Mouse (Mus musculus): Measurements from ENCODE around the gene Adad2. TPM values are rescaled to one million over a fixed set of nuclear protein-coding genes. Genes with fewer than 3 reads are reported as not detected.
A peak's percentile ranks its signal among the peaks of the same experiment; 100 is the strongest.

Gene Adad2
- polyA plus RNA-seq, 1 experiment from 2014 or later = not detected

DNA sequence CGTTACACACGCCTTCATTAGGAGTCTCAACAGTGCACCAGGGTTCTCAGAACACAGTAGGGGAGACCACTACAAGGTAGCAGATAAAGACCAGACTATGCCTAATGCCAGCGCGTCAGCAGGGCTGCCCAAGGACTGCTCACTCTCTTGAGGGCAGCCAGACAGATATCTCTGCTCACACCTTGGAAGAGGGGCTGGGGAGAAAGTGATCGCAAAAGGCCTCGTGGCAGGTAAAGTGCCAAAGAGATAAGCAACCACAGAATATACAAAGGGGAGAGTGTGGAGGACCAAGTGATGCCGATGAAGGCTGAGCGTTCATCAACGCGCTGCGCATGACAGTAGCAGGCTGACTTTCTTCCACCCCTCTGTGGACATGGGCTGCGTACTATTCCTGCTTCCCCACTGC is 8.1 kb upstream of the Adad2 start:
- peaks cover 11% of the 10 kb centered on the region for H3K4me1 ChIP-seq (replicated peaks; ENCODE audit: control insufficient read depth, insufficient read depth, low read length)
- H3K4me3 ChIP-seq (replicated peaks; ENCODE audit: low read length) = peak overlapping the region; percentile 81
- ATAC-seq = peak; percentile 9; the same call in 1 of the 2 replicates
- H3K36me3 ChIP-seq (ENCODE audit: control insufficient read depth, insufficient read depth) = peaks cover 20% of the 10 kb centered on the region
- H3K27me3 ChIP-seq (replicated peaks; ENCODE audit: control insufficient read depth, insufficient read depth, low read length) = no peaks in the 10 kb centered on the region
- H3K9ac ChIP-seq (replicated peaks; ENCODE audit: low read depth, low read length) = peak overlapping the region; percentile 82
- no peak overlapping the region for H3K27ac ChIP-seq (ENCODE audit: low read length)
- 44% methylated on average over 12 of the region's 12 CpGs for whole genome bisulfite sequencing
- peak overlapping the region; percentile 89 for H3K4me2 ChIP-seq (ENCODE audit: low read length)
- H3K9me3 ChIP-seq (ENCODE audit: control insufficient read depth, low read length) = no peaks in the 10 kb centered on the region

GRCm38 (mm10) chr8:119604996-119605395 is 7.6 kb upstream of the Adad2 start, which contains the start of gene Taf1c:
Gene Taf1c (minus strand): TSS chr8:119605222.
- Histone ChIP-seq H3K4me1 (replicated peaks; ENCODE audit: control insufficient read depth, insufficient read depth, low read length) (peaks cover 11% of the 10 kb centered on the region), H3K4me2 (ENCODE audit: low read length) (peak within 1 kb of the TSS; percentile 89), H3K9me3 (ENCODE audit: control insufficient read depth, low read length) (no peaks in the 10 kb centered on the region), H3K9ac (replicated peaks; ENCODE audit: low read depth, low read length) (peak within 1 kb of the TSS; percentile 82), H3K4me3 (replicated peaks; ENCODE audit: low read length) (peak within 1 kb of the TSS; percentile 81), H3K27me3 (replicated peaks; ENCODE audit: control insufficient read depth, insufficient read depth, low read length) (no peaks in the 10 kb centered on the region), H3K27ac (ENCODE audit: low read length) (peak within 1 kb of the TSS; percentile 30; the same call in 1 of the 2 replicates), H3K36me3 (ENCODE audit: control insufficient read depth, insufficient read depth) (peaks cover 19% of the 10 kb centered on the region; the same call in 1 of the 2 replicates)
- ATAC-seq = peak; percentile 91
- WGBS = under 1% methylated on average over 23 of the region's 23 CpGs

- 85% methylated on average over 2 of the region's 2 CpGs for WGBS
- Histone ChIP-seq H3K4me2 (ENCODE audit: low read length) (no peak overlapping the region), H3K27me3 (replicated peaks; ENCODE audit: control insufficient read depth, insufficient read depth, low read length) (no peaks in the 10 kb centered on the region), H3K4me3 (replicated peaks; ENCODE audit: low read length) (no peak overlapping the region), H3K36me3 (ENCODE audit: control insufficient read depth, insufficient read depth) (peaks cover 10% of the 10 kb centered on the region; the same call in 1 of the 2 replicates), H3K9ac (replicated peaks; ENCODE audit: low read depth, low read length) (no peak overlapping the region), H3K27ac (ENCODE audit: low read length) (no peak overlapping the region), H3K4me1 (replicated peaks; ENCODE audit: control insufficient read depth, insufficient read depth, low read length) (peaks cover 11% of the 10 kb centered on the region), H3K9me3 (ENCODE audit: control insufficient read depth, low read length) (no peaks in the 10 kb centered on the region)
- ATAC-seq = no peak
Observed at GRCm38 (mm10) chr8:119606224-119606623, 6.3 kb upstream of the Adad2 start.

- WGBS = 70% methylated on average over 14 of the region's 14 CpGs
- no peak overlapping the region for H3K4me3 ChIP-seq (replicated peaks; ENCODE audit: low read length)
Observed at GRCm38 (mm10) chr8:119615096-119615495, 2.5 kb downstream of the Adad2 start.

GRCm38 (mm10) chr8:119616358-119616757 is 3.8 kb downstream of the Adad2 start:
- H3K36me3 ChIP-seq (ENCODE audit: control insufficient read depth, insufficient read depth) = no peaks in the 10 kb centered on the region
- H3K9me3 ChIP-seq (ENCODE audit: control insufficient read depth, low read length) = no peaks in the 10 kb centered on the region
- no peaks in the 10 kb centered on the region for H3K4me1 ChIP-seq (replicated peaks; ENCODE audit: control insufficient read depth, insufficient read depth, low read length)
- no peaks in the 10 kb centered on the region for H3K27me3 ChIP-seq (replicated peaks; ENCODE audit: control insufficient read depth, insufficient read depth, low read length)
- no peak overlapping the region for H3K4me3 ChIP-seq (replicated peaks; ENCODE audit: low read length)
- WGBS = 74% methylated on average over 7 of the region's 7 CpGs
- no peak overlapping the region for H3K9ac ChIP-seq (replicated peaks; ENCODE audit: low read depth, low read length)
- ATAC-seq = no peak
- H3K4me2 ChIP-seq (ENCODE audit: low read length) = no peak overlapping the region
- no peak overlapping the region for H3K27ac ChIP-seq (ENCODE audit: low read length)

More at GRCm38 (mm10) chr8:119615096-119615495, 2.5 kb downstream of the Adad2 start:
- no peak overlapping the region for H3K9ac ChIP-seq (replicated peaks; ENCODE audit: low read depth, low read length)
- no peaks in the 10 kb centered on the region for H3K27me3 ChIP-seq (replicated peaks; ENCODE audit: control insufficient read depth, insufficient read depth, low read length)
- H3K27ac ChIP-seq (ENCODE audit: low read length) = no peak overlapping the region
- H3K4me1 ChIP-seq (replicated peaks; ENCODE audit: control insufficient read depth, insufficient read depth, low read length) = no peaks in the 10 kb centered on the region
- H3K9me3 ChIP-seq (ENCODE audit: control insufficient read depth, low read length) = no peaks in the 10 kb centered on the region
- H3K36me3 ChIP-seq (ENCODE audit: control insufficient read depth, insufficient read depth) = no peaks in the 10 kb centered on the region
- no peak overlapping the region for H3K4me2 ChIP-seq (ENCODE audit: low read length)
- ATAC-seq = no peak

GRCm38 (mm10) chr8:119616811-119617210 is 4.3 kb downstream of the Adad2 start:
- H3K27me3 ChIP-seq (replicated peaks; ENCODE audit: control insufficient read depth, insufficient read depth, low read length) = no peaks in the 10 kb centered on the region
- H3K36me3 ChIP-seq (ENCODE audit: control insufficient read depth, insufficient read depth) = no peaks in the 10 kb centered on the region
- 77% methylated on average over 4 of the region's 4 CpGs for WGBS
- no peak overlapping the region for H3K9ac ChIP-seq (replicated peaks; ENCODE audit: low read depth, low read length)
- H3K9me3 ChIP-seq (ENCODE audit: control insufficient read depth, low read length) = no peaks in the 10 kb centered on the region
- H3K4me3 ChIP-seq (replicated peaks; ENCODE audit: low read length) = no peak overlapping the region
- ATAC-seq = no peak
- no peak overlapping the region for H3K27ac ChIP-seq (ENCODE audit: low read length)
- no peak overlapping the region for H3K4me2 ChIP-seq (ENCODE audit: low read length)
- H3K4me1 ChIP-seq (replicated peaks; ENCODE audit: control insufficient read depth, insufficient read depth, low read length) = no peaks in the 10 kb centered on the region

GRCm38 (mm10) chr8:119617586-119617985 is 5.0 kb downstream of the Adad2 start:
- ATAC-seq = no peak
- H3K27ac ChIP-seq (ENCODE audit: low read length) = no peak overlapping the region
- H3K4me1 ChIP-seq (replicated peaks; ENCODE audit: control insufficient read depth, insufficient read depth, low read length) = no peaks in the 10 kb centered on the region
- H3K36me3 ChIP-seq (ENCODE audit: control insufficient read depth, insufficient read depth) = no peaks in the 10 kb centered on the region
- H3K4me2 ChIP-seq (ENCODE audit: low read length) = no peak overlapping the region
- no peaks in the 10 kb centered on the region for H3K9me3 ChIP-seq (ENCODE audit: control insufficient read depth, low read length)
- no peak overlapping the region for H3K4me3 ChIP-seq (replicated peaks; ENCODE audit: low read length)
- no peaks in the 10 kb centered on the region for H3K27me3 ChIP-seq (replicated peaks; ENCODE audit: control insufficient read depth, insufficient read depth, low read length)
- 89% methylated on average over 5 of the region's 5 CpGs for WGBS
- H3K9ac ChIP-seq (replicated peaks; ENCODE audit: low read depth, low read length) = no peak overlapping the region

DNA sequence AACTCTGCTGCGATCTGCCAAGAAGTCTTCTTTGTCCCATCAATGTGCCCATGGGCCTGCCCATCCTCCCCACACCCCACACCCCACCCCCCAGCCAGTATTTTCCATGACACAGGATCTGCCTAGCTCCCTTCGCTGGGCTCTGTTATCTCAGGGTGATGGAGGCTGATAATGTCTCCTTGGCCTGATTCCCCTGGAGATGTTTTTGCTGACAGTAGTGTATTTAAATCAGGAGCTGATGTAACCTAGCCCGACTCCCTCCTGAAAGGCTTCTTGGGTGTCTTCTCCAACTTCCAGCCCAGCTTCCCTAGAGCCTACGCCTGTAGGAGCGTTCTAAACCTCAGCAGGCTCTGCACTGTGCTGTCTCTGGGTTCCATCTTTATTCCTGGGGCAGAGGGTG is 6.3 kb downstream of the Adad2 start:
- WGBS = 74% methylated on average over 5 of the region's 5 CpGs

DNA sequence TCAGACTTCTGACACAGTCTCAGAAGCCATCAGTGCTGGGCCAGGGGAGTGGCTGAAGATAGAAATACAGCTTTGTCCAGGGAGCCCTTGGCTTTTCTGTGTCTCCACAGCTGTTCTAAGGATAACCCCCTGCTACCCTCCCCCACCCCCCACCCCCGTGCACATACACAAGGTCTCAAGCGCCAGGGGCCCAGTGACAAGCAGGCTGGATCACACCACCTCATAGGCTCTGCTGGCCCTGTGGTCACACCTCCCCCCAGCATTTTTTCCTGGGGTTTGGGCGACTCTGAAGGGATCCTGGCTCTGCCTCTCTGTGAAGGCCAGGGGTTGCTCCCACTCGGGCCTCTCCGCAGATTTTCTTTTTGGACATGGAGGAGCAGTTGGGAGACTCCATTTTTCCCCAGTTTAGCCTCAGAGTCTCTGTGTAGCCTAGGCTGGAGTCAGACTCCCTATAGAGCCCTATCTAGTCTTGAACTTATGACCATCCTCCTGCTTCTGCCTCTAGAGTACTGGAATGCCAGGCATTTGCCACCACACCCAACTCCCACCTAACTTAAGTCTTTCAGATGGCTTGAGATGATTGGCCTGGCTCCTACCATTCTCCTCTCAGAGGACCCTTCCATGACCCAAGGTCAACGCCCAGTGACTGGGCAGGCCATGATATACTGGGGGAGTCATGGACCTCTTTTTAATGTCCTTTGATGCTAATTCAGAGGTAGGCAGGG is 7.7 kb downstream of the Adad2 start:
- ATAC-seq = no peak
- no peaks in the 10 kb centered on the region for H3K9me3 ChIP-seq (ENCODE audit: control insufficient read depth, low read length)
- 66% methylated on average over 6 of the region's 6 CpGs for WGBS

More for the DNA sequence above, 6.3 kb downstream of the Adad2 start:
- H3K9ac ChIP-seq (replicated peaks; ENCODE audit: low read depth, low read length) = no peak overlapping the region
- ATAC-seq = no peak
- H3K9me3 ChIP-seq (ENCODE audit: control insufficient read depth, low read length) = no peaks in the 10 kb centered on the region
- no peaks in the 10 kb centered on the region for H3K27me3 ChIP-seq (replicated peaks; ENCODE audit: control insufficient read depth, insufficient read depth, low read length)
- no peak overlapping the region for H3K27ac ChIP-seq (ENCODE audit: low read length)
- no peaks in the 10 kb centered on the region for H3K36me3 ChIP-seq (ENCODE audit: control insufficient read depth, insufficient read depth)
- H3K4me3 ChIP-seq (replicated peaks; ENCODE audit: low read length) = no peak overlapping the region
- H3K4me2 ChIP-seq (ENCODE audit: low read length) = no peak overlapping the region
- no peaks in the 10 kb centered on the region for H3K4me1 ChIP-seq (replicated peaks; ENCODE audit: control insufficient read depth, insufficient read depth, low read length)

More for the DNA sequence above, 7.7 kb downstream of the Adad2 start:
- H3K27ac ChIP-seq (ENCODE audit: low read length) = no peak overlapping the region
- no peak overlapping the region for H3K9ac ChIP-seq (replicated peaks; ENCODE audit: low read depth, low read length)
- no peaks in the 10 kb centered on the region for H3K36me3 ChIP-seq (ENCODE audit: control insufficient read depth, insufficient read depth)
- H3K4me3 ChIP-seq (replicated peaks; ENCODE audit: low read length) = no peak overlapping the region
- no peaks in the 10 kb centered on the region for H3K27me3 ChIP-seq (replicated peaks; ENCODE audit: control insufficient read depth, insufficient read depth, low read length)
- no peak overlapping the region for H3K4me2 ChIP-seq (ENCODE audit: low read length)
- H3K4me1 ChIP-seq (replicated peaks; ENCODE audit: control insufficient read depth, insufficient read depth, low read length) = no peaks in the 10 kb centered on the region

Measured in forebrain, embryonic 16.5 days (tissue).